Mouse (Mus musculus) cerebellum, postnatal 14 days (tissue): ENCODE data around the gene Ltbp4.
A peak's percentile ranks its signal among the peaks of the same experiment; 100 is the strongest.

Source experiments
- DNase-seq, 2 experiments: peaks; one replicate each; pipeline ENCODE4 v3.0.0; 2021; ENCODE audit warnings: mixed read lengths in 2 of 2

Gene Ltbp4

DNA sequence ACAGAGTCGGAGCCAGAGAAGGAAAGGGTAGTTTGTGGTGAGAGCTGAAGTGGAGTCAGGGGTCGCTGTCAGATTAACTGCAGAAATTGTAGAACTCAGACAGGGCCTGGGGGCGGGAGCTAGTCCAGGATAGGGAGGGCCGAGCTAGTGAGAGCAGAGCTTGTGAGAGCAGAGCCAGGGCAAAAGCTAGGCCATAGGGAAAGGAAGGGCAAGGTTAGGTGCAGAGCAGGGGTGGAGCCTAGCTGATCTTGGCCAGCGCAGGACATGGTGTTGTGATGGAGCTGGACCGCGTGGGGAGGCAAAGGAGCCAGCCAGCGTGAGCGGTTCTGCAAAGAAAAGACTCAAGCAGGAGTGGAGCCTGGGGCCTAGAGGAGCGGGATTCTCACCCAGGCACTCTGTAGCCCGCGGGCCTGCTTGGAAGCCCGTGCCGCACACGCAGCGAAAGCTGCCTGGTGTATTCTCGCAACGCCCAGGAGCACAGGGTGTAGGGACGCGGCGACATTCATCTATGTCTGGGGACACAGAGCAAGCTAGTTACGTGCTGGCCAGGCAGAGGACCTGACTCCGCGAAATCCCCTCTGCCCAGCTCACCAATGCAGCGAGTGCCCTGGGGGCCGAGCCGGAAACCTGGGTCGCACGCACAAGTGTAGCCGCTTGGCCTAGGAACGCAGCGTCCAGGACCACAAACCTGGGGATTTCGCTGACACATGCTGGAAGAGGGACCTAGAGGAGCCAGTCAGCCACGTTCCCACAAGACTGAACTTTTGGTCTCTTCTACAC is 11.2 kb downstream of the Ltbp4 start:
- peak; percentile 50 to 59 for DNase-seq

DNA sequence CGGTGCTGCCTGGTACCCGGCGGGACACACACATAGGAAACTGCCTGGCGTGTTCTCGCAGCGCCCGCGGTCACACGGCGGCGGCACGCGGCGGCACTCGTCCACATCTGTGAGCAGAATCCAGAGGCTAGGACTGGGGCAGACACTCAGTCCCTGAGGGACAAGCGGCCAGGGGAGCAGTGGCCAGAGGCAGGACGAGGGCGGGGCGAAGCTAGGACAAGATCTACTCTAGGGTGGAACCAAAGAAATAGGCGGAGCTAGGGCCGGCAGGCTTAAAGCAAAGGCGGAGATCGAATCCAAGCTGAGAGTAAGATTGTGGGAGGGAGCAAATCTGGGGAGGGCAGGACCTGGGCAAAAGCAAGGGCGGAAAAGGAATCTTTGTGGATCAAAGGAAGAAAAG is 11.8 kb downstream of the Ltbp4 start:
- DNase-seq, result peak; percentile 43 to 48

DNA sequence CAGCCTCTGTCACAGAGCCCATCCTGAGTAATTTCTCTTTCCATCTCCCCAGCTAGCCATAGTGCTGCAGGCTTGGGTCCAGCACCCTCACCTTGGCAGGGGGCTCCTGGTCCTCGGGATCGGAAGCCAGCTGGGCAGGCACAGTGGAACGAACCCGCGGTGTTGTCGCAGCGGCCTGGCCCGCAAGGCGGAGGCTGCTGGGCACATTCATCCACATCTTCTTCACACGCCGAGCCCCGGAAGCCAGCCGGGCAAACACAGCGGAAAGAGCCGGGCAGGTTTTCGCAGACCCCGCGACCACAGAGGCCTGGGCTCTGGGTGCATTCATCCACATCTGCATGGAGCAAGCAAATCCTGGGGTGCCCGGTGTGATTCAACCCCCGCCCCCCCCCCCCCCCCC is 12.6 kb downstream of the Ltbp4 start:
- no peak for DNase-seq

DNA sequence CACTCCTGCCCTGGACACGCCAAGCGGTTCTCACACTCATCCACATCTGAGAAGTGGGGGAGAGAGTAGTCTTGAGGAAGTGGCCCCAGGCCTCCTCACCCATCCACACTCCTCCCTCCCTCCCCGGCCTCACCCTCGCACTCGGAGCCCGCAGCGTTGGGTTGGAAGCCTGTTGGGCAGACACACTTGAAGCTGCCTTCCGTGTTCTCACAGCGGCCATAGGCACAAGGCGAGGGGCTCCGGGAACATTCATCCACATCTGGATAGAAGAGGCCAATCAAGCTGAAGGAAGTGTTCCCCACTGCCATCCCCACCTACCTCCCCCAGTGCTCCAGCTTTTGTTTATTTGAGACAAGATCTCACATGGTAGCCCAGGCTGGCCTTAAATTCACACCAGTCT is 13.3 kb downstream of the Ltbp4 start:
- no peak for DNase-seq

DNA sequence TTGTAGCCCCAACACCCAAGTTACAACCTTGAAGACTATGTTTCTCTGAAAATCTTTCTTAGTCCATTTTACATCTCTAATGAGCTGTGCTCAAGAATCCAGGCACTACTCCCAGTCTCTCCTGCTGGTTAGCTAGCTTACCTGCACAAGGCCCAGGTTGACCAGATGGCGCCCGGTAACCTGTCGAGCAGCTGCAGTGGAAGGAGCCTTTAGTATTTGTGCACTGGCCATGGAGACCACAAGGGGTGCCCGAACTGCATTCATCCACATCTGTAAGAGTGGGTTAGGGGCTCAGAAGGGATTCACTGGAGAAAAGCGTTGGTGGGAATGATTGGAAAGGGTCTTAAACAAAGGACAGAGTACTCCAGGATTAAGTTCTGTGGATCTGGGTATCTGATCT is 14.5 kb downstream of the Ltbp4 start:
- DNase-seq, result no peak

DNA sequence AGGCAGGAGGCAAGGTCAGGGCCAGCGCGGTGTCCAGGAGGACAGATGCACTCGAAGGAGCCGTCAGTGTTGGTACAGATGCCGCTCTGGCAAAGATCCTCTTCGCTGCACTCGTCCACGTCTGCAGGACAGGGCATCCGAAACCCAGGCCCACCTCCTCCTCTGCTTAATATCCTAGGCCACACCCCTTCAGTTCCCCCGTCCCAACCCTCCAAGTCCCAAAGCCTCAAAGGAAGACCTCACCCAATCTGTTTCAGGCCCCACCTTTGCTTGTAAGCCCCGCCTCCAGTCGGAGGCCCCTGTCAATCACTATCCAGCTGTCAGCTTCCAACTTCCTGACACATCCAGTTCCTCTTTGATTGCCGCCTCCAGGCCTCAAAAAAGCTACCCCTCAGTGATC is 15.2 kb downstream of the Ltbp4 start:
- DNase-seq, result no peak

DNA sequence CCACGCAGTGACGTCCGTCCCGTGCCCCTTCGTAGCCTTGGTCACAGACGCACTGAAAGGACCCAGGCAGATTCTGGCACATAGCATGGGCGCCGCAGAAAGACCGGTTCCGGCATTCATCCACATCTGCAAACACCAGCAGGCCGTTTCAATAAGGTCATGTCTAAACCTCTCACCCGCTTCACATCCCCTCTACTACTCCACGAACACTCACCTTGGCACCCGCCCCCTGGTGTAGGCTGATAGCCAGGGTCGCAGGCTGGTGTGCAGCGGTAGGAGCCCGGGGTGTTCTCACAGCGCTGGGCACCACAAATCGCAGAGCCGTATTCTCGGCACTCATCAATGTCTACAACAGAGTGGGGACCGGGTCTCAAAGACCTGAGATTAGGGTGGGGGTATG is 18.1 kb downstream of the Ltbp4 start:
- no peak for DNase-seq

DNA sequence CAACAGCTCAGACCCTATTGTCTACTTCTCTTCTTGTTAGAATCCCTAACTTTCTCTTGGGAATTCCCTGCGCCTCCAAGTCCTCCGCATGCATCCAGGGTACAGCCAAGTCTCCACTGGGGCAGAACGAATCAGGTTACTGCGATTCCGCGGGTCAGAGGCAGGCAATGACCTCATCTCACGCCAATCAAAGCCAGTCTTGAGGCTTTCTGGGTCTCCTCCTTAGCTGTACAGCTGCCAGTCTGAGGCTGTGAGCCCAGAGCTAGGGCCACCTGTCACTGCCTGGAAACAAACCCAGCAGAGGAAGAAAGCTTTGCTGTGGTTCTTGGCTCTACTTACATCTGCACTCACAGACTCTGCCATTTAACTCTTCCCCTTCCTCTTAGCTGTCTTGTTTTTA is 21.5 kb downstream of the Ltbp4 start:
- DNase-seq, result peak; percentile 79 to 83

DNA sequence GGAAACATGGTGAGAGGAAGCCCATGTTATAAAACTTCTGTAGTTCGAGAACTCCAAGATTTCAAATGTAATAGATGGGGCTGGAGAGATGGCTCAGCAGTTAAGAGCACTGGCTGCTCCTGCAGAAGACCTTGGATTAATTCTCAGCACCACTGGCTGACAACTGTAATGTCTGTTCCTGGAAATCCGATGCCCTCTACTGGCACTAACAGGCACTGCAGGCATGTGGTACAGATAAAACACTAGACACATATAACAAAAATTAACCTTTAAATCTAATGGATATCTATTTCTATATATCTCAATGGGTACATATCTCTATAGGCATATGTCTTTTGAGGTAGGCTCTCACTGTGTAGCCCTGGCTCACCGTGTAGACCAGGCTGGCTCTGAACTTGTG is 23.1 kb downstream of the Ltbp4 start:
- no peak for DNase-seq

DNA sequence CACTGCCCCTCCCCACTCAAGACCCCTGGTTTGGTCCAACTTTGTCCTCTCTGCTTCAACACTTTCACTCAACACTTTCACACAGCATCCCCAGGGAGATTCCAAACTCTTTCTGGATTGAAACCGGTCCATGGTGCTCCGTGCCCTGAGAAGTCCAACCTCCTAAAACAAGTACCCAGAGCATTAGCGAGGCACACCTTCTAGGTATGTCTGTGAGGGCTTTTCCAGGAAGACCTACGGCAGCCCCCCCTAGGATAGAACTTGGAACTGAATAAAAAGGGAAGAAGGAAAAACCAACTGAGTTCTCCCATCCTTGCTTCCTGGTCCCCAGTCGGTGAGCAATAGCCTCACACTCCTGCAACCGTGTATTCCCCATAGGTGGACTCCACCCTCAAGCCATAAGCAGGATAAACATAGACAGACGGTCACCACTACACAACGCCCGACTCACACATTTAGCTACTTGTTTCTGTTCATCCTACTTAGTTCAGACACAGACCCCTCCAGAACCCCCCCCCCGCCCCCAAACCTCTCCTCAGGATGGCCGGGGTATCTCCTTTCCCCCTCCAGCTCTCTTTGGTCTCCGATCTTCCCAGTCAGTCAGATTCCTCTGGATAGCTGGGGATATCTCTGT is 25.7 kb downstream of the Ltbp4 start:
- DNase-seq, result no peak

DNA sequence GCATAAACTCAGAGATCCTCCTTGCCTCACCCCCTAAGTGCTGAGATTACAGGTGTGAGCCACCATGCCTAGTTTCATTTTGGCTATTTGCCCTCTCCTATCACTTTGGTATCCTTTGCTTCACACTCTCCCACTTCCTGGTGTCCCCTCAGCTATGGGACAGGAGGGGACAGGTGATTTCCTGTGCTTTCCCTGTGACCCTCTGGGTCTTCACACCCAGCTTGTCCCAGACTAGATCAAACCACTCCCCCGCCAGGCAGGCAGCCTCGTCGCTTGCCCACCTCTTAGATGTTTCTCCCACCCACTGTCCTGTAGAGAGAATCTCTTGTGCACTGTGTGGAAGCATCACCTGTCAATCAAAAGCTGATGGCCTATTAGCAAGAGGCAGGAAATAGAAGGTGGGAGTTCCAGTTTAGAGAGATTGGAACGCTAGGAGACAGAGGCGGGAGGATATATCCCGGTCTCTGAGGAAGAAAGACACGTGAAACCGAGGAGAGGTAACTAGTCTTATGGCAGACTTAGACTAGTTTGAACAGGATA is 26.4 kb downstream of the Ltbp4 start:
- no peak for DNase-seq

DNA sequence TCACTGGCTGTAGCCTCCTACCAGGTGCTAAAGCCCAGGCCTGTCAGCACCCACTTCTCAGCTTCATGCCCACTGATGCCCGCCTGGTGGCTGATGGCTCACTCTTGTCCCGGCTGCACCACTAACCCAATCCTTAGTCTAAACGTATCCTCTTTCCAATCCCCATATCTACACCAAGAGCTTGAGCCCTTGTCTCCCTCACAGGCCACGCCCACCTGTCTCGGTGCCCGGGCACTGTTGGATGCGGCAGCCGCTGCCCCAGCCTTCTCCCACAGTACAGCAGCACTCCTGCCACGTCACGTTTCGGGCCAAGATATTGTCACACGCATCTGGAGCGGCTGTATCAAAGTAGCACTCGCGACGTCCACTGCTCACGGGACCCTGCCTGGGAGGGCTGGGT is 27.2 kb downstream of the Ltbp4 start:
- peak; percentile 86 to 95 for DNase-seq

DNA sequence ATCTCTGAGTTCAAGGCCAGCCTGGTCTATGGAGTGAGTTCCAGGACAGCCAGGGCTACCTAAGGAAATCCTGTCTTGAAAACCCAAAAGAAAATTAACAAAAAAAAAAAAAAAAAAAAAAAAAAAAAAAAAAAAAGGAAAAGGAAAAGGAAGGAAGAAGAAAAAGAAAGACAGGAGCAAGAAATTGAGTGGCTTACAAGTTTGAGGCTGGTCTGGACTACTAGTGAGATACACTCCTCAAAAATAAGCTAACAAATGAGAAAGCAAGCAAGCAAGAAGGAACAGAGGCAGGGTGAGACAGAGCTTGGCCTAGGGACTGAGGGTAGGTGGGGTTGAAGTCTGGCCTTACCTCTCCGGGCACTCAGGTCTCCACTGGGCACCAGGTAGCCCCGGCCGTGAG is 27.7 kb downstream of the Ltbp4 start:
- no peak for DNase-seq

DNA sequence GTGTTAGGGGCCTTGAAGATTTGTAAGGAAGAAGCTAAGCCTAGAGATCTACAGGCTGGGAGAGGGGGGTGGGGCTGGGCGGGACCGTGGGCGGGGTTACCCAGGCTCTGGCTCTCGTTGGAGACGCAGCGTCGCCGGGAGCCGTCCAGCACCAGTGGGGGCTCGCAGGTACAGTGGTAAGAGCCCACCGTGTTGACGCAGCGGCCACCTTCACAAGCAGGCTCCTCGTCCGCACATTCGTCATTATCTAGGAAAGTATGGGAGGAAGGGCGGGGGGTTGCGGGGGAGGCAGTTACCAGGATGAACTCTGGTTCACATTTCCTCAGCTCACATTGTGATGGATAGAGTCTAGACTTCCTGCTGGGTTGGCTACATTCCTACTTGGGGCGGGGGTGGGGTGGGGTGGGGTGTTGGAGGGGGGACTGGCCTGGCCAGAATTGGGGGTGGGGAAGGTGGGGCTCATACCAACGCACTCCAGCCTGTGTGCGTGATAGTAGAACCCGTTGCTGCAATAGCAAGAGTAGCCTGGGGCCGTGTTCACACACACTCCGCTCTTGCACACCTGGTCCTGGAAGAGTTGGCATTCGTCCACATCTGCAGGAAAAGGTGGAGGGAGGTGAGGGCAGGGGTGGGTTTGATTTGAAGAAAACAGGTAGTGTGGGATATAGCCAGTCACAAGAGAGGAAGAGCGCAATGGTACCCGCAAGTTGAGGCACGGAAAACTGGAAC is 28.5 kb downstream of the Ltbp4 start:
- DNase-seq, result no peak

DNA sequence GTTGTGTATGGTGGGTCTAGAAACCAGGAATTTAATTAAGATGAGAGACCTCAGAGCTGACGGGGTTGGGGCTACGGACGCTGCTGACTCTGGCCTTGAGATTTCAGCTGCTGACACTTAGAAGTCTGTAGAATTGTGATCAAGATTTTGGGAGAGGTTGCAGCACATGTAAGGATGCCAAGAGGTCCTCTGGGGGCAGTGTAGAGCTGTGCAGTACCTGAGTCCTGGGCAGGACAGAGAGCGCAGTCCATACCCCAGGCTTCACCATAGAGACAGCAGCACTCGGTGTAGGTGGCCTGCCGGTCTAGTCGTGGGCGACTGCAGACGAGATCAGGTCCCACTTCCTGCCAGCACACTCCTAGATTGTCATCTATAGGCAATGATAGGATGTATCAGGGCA is 29.9 kb downstream of the Ltbp4 start:
- no peak for DNase-seq

DNA sequence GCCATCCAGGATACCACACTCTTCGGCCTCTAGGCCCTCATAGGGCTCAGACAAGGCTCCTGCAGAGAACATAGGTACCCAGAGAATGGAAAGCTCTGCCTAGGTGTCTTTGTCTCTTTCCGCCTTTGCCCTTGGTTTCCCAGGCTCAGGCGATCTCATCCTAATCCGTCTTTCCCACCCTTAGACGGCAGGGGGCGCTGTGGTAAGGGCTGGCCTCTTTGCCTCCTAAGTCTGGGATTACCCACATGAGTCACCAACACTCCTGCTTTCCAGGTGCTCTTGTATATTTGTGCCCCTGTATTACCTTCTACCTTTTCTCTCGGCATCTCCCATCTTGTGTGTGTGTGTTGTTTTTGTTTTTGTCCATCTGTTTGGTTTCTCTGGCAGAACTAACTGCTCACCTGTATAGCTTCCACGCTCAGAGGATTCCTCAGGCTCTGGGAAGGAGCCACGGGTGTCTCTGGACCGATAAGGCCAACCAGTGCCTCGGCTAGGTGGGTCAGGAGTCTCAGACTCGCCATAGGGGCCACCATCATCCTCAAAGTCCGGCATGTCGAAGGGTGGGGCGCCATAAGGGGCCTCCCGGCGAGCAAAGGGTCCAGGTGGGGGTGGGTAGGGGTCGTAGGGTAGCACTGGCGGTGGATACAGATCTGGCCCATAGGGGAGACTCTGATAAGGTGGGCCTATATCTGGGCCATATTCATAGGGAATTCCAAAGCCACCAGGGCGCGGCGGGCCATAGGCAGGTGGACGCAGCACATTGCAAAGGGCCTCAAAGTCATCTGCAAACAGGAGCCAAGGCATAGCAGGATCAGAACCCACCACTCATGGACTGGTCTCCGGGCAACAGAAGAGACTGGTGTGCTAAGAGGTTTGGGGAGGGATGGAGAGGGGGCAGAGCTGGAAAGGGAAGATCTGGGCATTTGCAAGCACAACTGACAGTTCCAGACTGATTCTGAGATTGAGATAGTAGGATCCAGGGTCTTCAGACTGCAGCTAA is 31.0 kb downstream of the Ltbp4 start:
- peak; percentile 60 to 84 for DNase-seq

DNA sequence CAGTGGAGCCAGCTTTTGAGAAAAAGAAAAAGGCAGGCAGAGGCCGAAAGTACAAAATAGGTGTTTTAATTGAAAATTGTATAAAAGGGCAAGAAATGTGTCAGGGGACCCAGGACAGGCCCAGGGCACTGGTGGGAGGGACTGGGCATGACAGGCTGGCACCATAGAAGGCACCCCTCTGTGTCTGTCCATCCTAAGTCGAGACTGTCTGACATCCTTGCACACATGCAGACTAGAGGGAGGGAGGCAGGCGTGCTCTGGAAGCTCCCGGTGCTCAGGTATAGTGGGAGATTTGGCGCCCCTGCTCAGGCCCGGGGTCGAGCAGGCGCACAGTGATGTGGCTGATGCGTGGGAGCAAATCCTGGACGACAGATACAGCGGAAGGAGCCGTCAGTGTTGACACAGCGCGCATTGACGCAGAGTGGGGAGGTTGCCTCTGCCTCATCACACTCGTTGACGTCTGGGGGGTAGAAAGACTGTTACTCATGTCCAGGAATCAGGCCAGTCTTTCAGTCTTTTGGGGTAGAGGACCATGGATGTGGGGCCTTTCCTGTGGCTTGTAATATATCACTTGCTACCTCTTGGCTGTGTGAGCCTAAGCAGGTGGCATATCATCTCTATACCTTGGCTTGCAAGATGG is 32.3 kb downstream of the Ltbp4 start:
- no peak for DNase-seq

DNA sequence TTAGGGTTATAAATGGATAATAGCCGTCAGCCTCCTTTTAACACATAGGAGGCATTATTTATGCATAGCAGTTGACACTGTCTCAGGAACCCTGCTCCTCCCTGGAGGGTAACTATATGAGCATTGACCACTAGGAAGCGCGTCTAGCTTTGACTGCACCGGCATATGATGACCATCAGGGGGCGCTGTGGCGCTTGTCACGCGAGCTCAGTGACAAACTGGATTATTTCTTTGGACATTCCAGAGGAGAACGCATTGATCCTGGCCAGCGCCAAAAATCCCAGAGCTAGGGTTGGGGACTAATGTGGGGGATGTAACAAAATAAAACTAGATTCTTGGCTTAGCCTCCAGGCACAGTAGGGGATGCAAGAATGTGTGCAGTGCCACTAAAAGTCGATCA is 35.3 kb downstream of the Ltbp4 start:
- peak; percentile 87 to 91 for DNase-seq

DNA sequence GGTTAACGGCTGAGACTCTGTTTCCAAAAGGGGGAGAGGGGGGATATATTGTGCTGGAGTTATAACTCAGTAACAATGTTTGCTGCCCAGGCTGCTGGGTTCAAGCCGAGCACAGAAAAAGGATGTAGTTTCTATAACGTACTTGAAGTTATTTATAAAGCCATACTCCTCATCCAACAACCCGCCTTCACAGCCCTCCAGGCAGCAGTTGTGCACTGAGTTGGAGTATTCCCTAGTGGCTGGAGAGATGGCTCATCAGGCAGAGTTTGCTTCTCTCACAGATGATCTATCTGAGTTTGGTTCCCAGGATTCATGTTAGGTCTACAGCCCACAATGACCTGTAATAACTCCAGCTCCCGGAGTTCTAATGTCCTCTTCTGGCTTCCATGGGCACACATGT is 36.7 kb downstream of the Ltbp4 start:
- DNase-seq, result no peak

DNA sequence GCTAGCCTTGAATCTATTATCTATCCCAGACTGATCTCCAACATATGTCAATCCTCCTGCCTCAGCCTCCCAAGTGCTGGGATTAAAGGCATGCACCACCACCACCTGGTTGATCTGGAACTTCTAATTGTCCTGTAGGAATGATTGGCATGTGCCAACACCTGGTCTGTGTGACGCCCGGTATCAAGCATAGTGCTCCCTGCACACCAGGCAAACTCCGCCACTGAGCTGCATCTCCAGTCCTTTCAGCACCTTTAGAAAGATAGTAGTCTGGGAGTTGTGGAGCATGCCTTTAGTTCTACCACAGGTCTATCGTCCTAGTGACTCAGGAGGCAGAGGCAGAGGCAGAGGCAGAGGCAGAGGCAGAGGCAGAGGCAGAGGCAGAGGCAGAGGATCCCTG is 37.1 kb downstream of the Ltbp4 start:
- DNase-seq, result no peak

DNA sequence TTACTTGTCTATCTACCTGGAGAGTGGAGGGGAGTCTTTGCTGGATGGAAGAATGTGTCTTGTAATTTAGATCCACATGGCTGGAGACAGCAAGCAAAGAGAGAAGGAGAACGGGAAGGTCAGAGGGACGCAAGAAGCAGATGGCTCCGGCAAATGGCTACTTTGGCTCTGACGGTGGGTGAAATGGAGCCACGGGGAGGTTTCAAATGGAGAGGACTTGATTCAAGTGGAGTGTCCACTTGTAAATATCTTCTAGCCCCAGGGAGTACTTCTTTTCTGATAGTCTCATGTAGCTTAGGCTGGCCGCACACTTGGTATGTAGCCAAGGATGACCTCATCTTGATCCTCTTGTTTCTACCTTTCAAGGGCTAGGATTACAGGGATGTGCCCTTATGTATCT is 38.7 kb downstream of the Ltbp4 start:
- peak; percentile 69 to 73 for DNase-seq

DNA sequence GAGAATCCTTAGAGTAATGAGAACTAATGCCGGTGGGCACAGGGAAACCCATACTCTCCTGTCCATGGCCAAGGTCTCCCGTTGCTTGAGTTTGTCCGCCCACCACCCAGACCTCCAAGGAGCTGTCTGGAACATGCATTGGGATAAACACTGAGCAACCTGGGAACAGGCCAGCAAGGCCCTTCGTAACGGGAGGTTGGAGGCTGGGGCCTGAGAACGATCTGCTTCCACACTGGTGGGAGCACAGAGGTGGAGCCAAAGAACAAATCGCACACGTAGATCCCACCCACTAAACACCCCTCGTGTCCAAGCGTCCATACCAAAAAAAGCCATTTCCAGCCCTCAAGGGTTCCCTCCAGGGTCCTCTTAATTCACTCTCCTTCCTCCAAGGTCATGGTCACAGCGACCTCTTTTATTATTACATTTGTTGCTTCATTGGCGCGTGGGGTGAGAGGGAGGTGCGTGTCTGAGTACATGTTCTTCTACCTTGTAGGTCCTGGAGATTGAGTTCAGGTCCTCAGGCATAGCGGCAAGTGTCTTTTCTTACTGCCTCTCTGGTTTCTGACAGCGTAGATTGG is 39.4 kb downstream of the Ltbp4 start:
- peak in 1 of 2 experiments; percentile 48 for DNase-seq
